Mouse (Mus musculus) liver, embryonic 16.5 days (tissue): Measurements from ENCODE around the gene Akr1c13. TPM values are rescaled to one million over a fixed set of nuclear protein-coding genes. Genes with fewer than 3 reads are reported as not detected.
"Not testable (repeated sequence)": the region's sequence is repeated elsewhere in the genome, so short reads cannot be mapped to it uniquely, and the experiment has no call there.

ENCODE experiments used
- ATAC-seq: fragments of 200-750 bp; cut with Nextera tagmentation; 2 replicates; pipeline ENCODE4 v1.8.0; 2017; ENCODE audit warnings: low read depth, mild to moderate bottlenecking, moderate number of reproducible peaks, moderate library complexity
- H3K27ac ChIP-seq: fragments of 300-500 bp; sonication (generic); 2 replicates; pipeline ENCODE4 v1.5.1; 2014; ENCODE audit warnings: mild to moderate bottlenecking, low read length
- H3K27me3 ChIP-seq: fragments of 300-500 bp; sonication (generic); 2 replicates; pipeline ENCODE4 v1.6.1; 2014; ENCODE audit warnings: low read depth, low read length, mixed read lengths; ENCODE audit not compliant: control insufficient read depth, insufficient read depth
- H3K36me3 ChIP-seq: fragments of 300-500 bp; sonication (generic); 2 replicates; pipeline ENCODE4 v1.6.1; 2014; ENCODE audit warnings: mild to moderate bottlenecking; ENCODE audit not compliant: control insufficient read depth, insufficient read depth
- H3K4me1 ChIP-seq: fragments of 300-500 bp; sonication (generic); 2 replicates; pipeline ENCODE4 v1.6.1; 2014; ENCODE audit warnings: low read depth, low read length, mixed read lengths; ENCODE audit not compliant: control insufficient read depth
- H3K4me2 ChIP-seq: fragments of 300-500 bp; sonication (generic); 2 replicates; pipeline ENCODE4 v1.6.1; 2014; ENCODE audit warnings: low read depth, low read length, mixed read lengths
- H3K4me3 ChIP-seq: fragments of 300-500 bp; sonication (generic); 2 replicates; pipeline ENCODE4 v1.5.1; 2014; ENCODE audit warnings: low read depth, mild to moderate bottlenecking, low read length
- H3K9ac ChIP-seq: fragments of 300-500 bp; sonication (generic); 2 replicates; pipeline ENCODE4 v1.6.1; 2014; ENCODE audit warnings: low read depth, low read length
- H3K9me3 ChIP-seq: fragments of 300-500 bp; sonication (generic); replicated peaks from 2 replicates; pipeline ENCODE4 v1.6.1; 2016; ENCODE audit warnings: low read length; ENCODE audit not compliant: control insufficient read depth
- WGBS: fragments of 180-500 bp; shearing (Covaris S2); extraction: QIAGEN DNeasy Blood & Tissue Kit; methylation state at CpG from one replicate; pipeline ENCODE4 v1.1.7; 2014; ENCODE audit not compliant: insufficient replicate concordance; 5-methylcytosine and 5-hydroxymethylcytosine counted together
- polyA plus RNA-seq: library from polyadenylated mRNA; unstranded; fragments of >200 nt; fragmentation: Nextera tagmentation; extraction: Ambion mirVana; gene quantifications from 2 replicates; pipeline ENCODE4 v1.2.1, GENCODE M21; 2015

Akr1c13 gene
- 51.7 and 57.5 TPM in 2 replicates for polyA plus RNA-seq

DNA sequence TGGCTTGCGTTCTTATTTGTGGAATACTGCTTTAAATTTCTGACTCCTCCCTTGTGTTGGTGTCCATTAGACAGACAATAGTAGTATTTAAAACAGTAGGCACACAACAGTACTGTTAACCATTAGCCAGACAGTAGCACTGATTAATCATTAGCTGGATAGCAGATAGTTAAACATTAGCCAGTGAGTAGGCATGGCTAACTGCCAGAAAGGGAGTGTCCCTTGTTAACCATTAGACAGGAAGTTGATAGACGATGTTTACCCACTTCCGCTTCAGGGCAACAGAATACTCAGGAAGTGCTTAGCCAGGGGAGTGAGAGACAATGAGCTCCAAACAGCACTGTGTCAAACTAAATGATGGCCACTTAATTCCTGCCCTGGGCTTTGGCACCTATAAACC, at the start of gene Akr1c13:
Gene Akr1c13 (plus strand): TSS at position 247 of the 400 bp plus-strand sequence.
- Histone ChIP-seq H3K27ac (peak within 1 kb of the TSS; percentile 15; the same call in 1 of the 2 replicates), H3K4me3 (peak within 1 kb of the TSS; percentile 42), H3K36me3 (no peaks in the 10 kb centered on the region), H3K9ac (no peak within 1 kb of the TSS), H3K4me1 (no peaks in the 10 kb centered on the region), H3K4me2 (peak within 1 kb of the TSS; percentile 44), H3K27me3 (no peaks in the 10 kb centered on the region), H3K9me3 (no peaks in the 10 kb centered on the region)
- peak; percentile 86 for ATAC-seq
- 24% methylated on average over 3 of the region's 3 CpGs for WGBS

DNA sequence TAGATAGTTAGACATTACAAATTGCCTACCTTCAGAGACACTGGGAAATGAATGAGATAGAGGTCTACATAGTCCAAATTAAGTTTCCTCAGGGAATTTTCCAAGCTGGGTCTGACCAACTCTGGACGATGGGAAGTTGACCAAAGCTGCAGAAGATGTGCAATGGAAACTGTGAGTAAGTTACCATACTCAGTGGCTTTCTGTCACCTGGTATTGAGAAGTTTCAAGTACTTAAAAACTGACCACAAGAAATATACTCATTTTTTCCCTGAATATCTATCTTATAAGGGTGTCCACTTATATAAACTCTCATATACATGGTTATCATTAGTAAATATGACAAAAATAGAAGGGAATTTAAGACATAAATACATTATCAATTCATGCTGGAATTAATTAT, 46.7 kb upstream of the Akr1c13 start:
- H3K4me3 ChIP-seq: no peak overlapping the region
- WGBS: 44% methylated on average over 1 of the region's 1 CpGs

DNA sequence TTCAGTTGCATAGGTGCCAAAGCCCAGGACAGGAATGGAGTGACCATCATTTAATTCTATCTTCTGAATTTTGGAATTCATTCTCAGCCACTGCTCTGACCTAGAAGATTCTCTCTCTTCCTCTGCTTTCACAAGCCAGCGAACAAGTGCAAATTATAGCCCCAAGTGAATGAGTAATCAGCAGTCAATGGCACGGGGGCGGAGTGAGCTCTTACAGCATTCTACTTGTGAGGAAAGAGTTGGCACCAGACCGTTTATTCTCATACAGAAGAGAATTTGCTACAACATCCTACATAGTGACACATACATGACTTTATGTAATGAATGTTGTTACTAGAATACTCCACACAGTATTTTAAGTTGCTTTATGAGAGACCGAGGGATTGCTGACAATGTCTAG, 40.4 kb upstream of the Akr1c13 start, which contains the start of gene Akr1c18:
Gene Akr1c18 (minus strand): TSS at position 137 of the 400 bp plus-strand sequence.
- Histone ChIP-seq H3K27ac (no peak within 1 kb of the TSS), H3K9ac (no peak within 1 kb of the TSS), H3K27me3 (no peaks in the 10 kb centered on the region), H3K9me3 (no peaks in the 10 kb centered on the region), H3K36me3 (no peaks in the 10 kb centered on the region), H3K4me3 (no peak within 1 kb of the TSS), H3K4me2 (no peak within 1 kb of the TSS), H3K4me1 (no peaks in the 10 kb centered on the region)
- WGBS: 53% methylated on average over 5 of the region's 5 CpGs
- ATAC-seq: no peak

More for the DNA sequence above, 46.7 kb upstream of the Akr1c13 start:
- Histone ChIP-seq H3K4me2 (no peak overlapping the region), H3K27me3 (no peaks in the 10 kb centered on the region), H3K36me3 (no peaks in the 10 kb centered on the region), H3K9ac (no peak overlapping the region), H3K4me1 (no peaks in the 10 kb centered on the region), H3K27ac (no peak overlapping the region), H3K9me3 (no peaks in the 10 kb centered on the region)
- ATAC-seq: no peak

DNA sequence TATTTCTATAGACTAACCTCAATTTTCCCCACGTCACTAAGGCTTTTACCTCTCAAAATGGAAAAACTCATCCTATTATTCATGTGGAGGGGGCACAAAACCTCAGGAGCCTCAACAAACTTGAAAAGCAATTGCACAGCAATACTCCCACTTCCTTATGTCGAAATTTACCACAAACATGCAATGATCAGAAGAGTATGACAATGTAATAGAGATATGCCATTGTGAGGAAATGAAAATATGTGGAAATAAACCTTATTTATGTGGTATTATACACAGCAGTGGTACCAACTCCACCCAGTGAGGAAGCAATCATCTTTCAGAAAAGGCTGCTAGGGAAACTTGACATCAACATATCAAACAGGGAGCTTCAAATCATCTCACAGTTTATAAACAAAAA, 38.0 kb upstream of the Akr1c13 start:
- 31% methylated on average over 2 of the region's 2 CpGs for WGBS
- H3K9ac ChIP-seq: no peak overlapping the region
- H3K9me3 ChIP-seq: no peaks in the 10 kb centered on the region
- no peak for ATAC-seq
- H3K4me1 ChIP-seq: no peaks in the 10 kb centered on the region
- no peaks in the 10 kb centered on the region for H3K36me3 ChIP-seq
- H3K4me3 ChIP-seq: no peak overlapping the region
- H3K4me2 ChIP-seq: no peak overlapping the region
- H3K27me3 ChIP-seq: no peaks in the 10 kb centered on the region
- H3K27ac ChIP-seq: no peak overlapping the region

DNA sequence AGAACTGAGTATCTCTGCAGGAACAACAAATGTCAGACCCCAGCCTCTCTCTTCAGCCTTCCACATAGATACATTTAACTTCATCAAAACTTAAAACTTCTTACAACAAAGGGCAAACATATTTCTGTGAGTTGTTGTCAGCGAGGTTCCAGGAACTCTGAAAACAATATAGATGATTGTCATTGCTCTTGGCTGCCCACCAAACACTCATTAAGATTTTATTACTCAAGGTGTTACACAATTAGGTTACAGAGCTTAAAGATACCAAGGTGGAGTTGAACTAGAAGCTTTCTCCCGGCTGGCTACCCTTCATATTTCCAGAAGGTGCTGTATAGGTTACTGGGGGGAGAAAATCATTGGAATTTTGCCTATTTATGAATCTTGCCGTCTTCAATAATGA, 37.4 kb upstream of the Akr1c13 start:
- 51% methylated on average over 3 of the region's 3 CpGs for WGBS
- no peak for ATAC-seq

DNA sequence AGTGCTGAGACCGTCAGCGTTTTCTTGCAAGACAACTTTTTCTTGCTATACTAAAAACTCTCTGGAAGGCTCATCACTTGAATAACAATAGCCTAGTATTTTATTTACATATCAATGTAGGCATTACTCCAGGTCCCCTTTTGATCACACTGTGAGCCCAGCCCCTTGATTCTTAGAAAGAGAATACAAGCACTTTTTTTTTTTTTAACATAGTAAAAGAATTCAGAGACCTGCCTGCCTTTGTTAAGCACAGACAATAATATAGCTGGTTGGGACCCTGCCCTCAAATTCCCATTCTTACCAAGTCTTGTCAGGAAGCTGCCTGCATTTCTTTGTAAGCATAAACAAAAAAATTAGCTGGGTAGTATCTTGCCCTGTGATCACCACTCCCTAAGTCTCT, 35.7 kb upstream of the Akr1c13 start:
- no peak for ATAC-seq
- no peak overlapping the region for H3K4me2 ChIP-seq
- H3K4me1 ChIP-seq: no peaks in the 10 kb centered on the region
- no peaks in the 10 kb centered on the region for H3K27me3 ChIP-seq
- WGBS: 76% methylated on average over 2 of the region's 2 CpGs
- no peaks in the 10 kb centered on the region for H3K36me3 ChIP-seq
- H3K4me3 ChIP-seq: no peak overlapping the region
- no peak overlapping the region for H3K9ac ChIP-seq
- H3K9me3 ChIP-seq: no peaks in the 10 kb centered on the region
- H3K27ac ChIP-seq: no peak overlapping the region

More for the DNA sequence above, 37.4 kb upstream of the Akr1c13 start:
- H3K9me3 ChIP-seq: no peaks in the 10 kb centered on the region
- H3K9ac ChIP-seq: no peak overlapping the region
- H3K4me2 ChIP-seq: no peak overlapping the region
- no peak overlapping the region for H3K27ac ChIP-seq
- no peaks in the 10 kb centered on the region for H3K4me1 ChIP-seq
- H3K4me3 ChIP-seq: no peak overlapping the region
- H3K36me3 ChIP-seq: no peaks in the 10 kb centered on the region
- H3K27me3 ChIP-seq: no peaks in the 10 kb centered on the region

DNA sequence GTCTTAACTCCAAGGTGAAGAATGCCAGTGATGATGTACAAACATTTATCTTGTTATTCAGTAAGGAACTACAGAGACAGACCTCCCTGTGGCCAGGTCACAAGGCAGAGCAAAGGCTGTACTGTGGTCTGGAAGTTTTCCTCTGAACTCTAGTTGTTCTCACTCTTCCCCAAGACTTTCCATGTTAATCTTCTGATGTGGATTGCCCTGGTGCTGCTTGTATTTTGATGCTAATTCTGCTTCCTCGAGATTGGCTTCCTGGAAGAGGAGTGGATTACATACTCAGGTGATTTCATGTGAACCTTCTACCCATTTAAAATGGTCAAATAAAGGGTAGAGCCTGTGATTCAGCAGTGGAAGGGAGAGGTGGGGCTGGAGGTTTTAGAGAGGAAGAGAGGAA, 22.9 kb upstream of the Akr1c13 start:
- no peak for ATAC-seq

DNA sequence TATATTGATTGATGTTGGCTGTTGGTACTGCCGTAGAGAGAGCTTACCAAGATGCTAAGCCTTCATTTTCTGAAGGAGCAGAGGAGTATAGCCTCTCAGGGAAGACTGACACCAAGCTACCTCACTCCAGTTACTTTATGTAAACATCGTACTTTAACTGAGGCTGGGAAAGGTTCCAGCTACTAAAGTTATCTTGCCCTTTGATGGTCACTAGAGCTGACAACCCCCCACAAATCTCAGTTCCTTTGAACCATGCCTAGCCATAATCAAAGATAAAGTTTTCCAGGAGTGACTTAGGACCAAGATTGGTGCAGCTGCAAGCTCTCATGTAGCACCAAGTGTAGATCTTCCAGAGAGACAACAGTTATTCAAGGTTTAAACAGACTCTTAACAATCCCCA, 18.0 kb upstream of the Akr1c13 start:
- Histone ChIP-seq H3K36me3 (no peaks in the 10 kb centered on the region), H3K27me3 (no peaks in the 10 kb centered on the region), H3K4me3 (no peak overlapping the region), H3K27ac (no peak overlapping the region), H3K9me3 (no peaks in the 10 kb centered on the region), H3K4me1 (no peaks in the 10 kb centered on the region), H3K4me2 (no peak overlapping the region), H3K9ac (no peak overlapping the region)
- WGBS: 49% methylated on average over 2 of the region's 2 CpGs
- no peak for ATAC-seq

More for the DNA sequence above, 22.9 kb upstream of the Akr1c13 start:
- H3K4me3 ChIP-seq: no peak overlapping the region
- H3K9me3 ChIP-seq: no peaks in the 10 kb centered on the region
- no peaks in the 10 kb centered on the region for H3K4me1 ChIP-seq
- 22% methylated on average over 1 of the region's 1 CpGs for WGBS
- H3K36me3 ChIP-seq: no peaks in the 10 kb centered on the region
- H3K4me2 ChIP-seq: no peak overlapping the region
- H3K27ac ChIP-seq: no peak overlapping the region
- no peaks in the 10 kb centered on the region for H3K27me3 ChIP-seq
- no peak overlapping the region for H3K9ac ChIP-seq

DNA sequence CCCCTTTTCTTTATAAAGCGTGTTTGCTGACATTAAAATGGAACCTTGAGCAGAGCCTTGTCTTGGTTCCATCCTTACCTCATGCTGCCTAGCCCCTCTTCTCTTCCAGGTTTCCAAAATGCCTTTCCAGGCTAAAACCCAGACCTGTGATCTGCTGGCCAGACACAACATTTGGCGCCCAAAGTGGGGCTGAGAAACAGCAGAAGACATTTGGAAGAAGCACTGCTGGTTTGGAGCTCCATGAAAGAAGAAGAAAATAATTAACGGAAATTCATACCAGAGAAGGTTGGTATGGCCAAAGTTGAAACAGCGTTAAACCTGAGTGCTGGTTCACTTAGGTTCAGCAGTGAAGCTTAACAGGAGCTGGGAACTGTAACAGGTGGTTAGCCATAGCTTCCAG, 9.6 kb upstream of the Akr1c13 start:
- not testable (repeated sequence) for H3K36me3 ChIP-seq, H3K9me3 ChIP-seq, H3K27ac ChIP-seq, H3K4me2 ChIP-seq, H3K4me3 ChIP-seq, ATAC-seq, H3K27me3 ChIP-seq, H3K9ac ChIP-seq, H3K4me1 ChIP-seq
- WGBS: 64% methylated on average over 4 of the region's 4 CpGs
